Mouse (Mus musculus) liver, embryonic 13.5 days (tissue): Measurements from ENCODE around the gene Samd10. TPM values are rescaled to one million over a fixed set of nuclear protein-coding genes. Genes with fewer than 3 reads are reported as not detected.

ENCODE experiments used
- ATAC-seq: fragments of 200-750 bp; cut with Nextera tagmentation; 2 replicates; pipeline ENCODE4 v1.8.0; 2017; ENCODE audit warnings: low read depth, mild to moderate bottlenecking, moderate number of reproducible peaks, moderate library complexity
- DNase-seq: peaks from one replicate; pipeline ENCODE4 v3.0.0; 2022
- H3K27ac ChIP-seq: fragments of 300-500 bp; sonication (generic); 2 replicates; pipeline ENCODE4 v1.5.1; 2015; ENCODE audit warnings: moderate library complexity, mild to moderate bottlenecking, inconsistent platforms
- H3K27me3 ChIP-seq: fragments of 300-500 bp; sonication (generic); 2 replicates; pipeline ENCODE4 v1.6.1; 2015; ENCODE audit warnings: mild to moderate bottlenecking, inconsistent platforms
- H3K36me3 ChIP-seq: fragments of 300-500 bp; sonication (generic); 2 replicates; pipeline ENCODE4 v1.6.1; 2015; ENCODE audit warnings: mild to moderate bottlenecking, inconsistent platforms
- H3K4me1 ChIP-seq: fragments of 300-500 bp; sonication (generic); replicated peaks from 2 replicates; pipeline ENCODE4 v1.6.1; 2015; ENCODE audit warnings: inconsistent platforms
- H3K4me2 ChIP-seq: fragments of 300-500 bp; sonication (generic); 2 replicates; pipeline ENCODE4 v1.6.1; 2015; ENCODE audit warnings: inconsistent platforms, mild to moderate bottlenecking, moderate library complexity
- H3K4me3 ChIP-seq: fragments of 300-500 bp; sonication (generic); replicated peaks from 2 replicates; pipeline ENCODE4 v1.5.1; 2015; ENCODE audit warnings: mild to moderate bottlenecking, inconsistent platforms
- H3K9ac ChIP-seq: fragments of 300-500 bp; sonication (generic); 2 replicates; pipeline ENCODE4 v1.6.1; 2015; ENCODE audit warnings: mild to moderate bottlenecking, inconsistent platforms
- H3K9me3 ChIP-seq: fragments of 300-500 bp; sonication (generic); replicated peaks from 2 replicates; pipeline ENCODE4 v1.6.1; 2016; ENCODE audit warnings: inconsistent platforms
- WGBS: fragments of 180-500 bp; shearing (Covaris S2); methylation state at CpG from one replicate; pipeline ENCODE4 v1.1.7; 2015; ENCODE audit not compliant: insufficient replicate concordance; 5-methylcytosine and 5-hydroxymethylcytosine counted together
- polyA plus RNA-seq: library from polyadenylated mRNA; unstranded; fragments of >200 nt; fragmentation: Nextera tagmentation; extraction: Ambion mirVana; gene quantifications from 2 replicates; pipeline ENCODE4 v1.2.1, GENCODE M21; 2015

Gene Samd10
- polyA plus RNA-seq, 1 experiment from 2014 or later, result 2.4 TPM

- Histone ChIP-seq H3K9ac (peak overlapping the region; percentile 92), H3K27ac (peak overlapping the region; percentile 87), H3K4me1 (peaks cover 55% of the 10 kb centered on the region), H3K4me2 (peak overlapping the region; percentile 75), H3K9me3 (no peaks in the 10 kb centered on the region), H3K36me3 (no peaks in the 10 kb centered on the region), H3K4me3 (peak overlapping the region; percentile 97), H3K27me3 (peaks cover 37% of the 10 kb centered on the region)
- ATAC-seq (peak; percentile 95), DNase-seq (peak; percentile 94)
- 2% methylated on average over 57 of the region's 57 CpGs for WGBS
These were observed 2.1 kb upstream of the Samd10 start for GRCm38 (mm10) chr2:181600828-181601750.

GRCm38 (mm10) chr2:181600226-181600758, 1.3 kb upstream of the Samd10 start:
- peak overlapping the region; percentile 74; the same call in 1 of the 2 replicates for H3K27ac ChIP-seq
- no peak for DNase-seq
- 64% methylated on average over 6 of the region's 6 CpGs for WGBS

GRCm38 (mm10) chr2:181597378-181598061, 1.5 kb downstream of the Samd10 start:
- Histone ChIP-seq H3K4me1 (peaks cover 57% of the 10 kb centered on the region), H3K4me2 (no peak overlapping the region)
- DNase-seq, result no peak

More at GRCm38 (mm10) chr2:181600226-181600758, 1.3 kb upstream of the Samd10 start:
- Histone ChIP-seq H3K36me3 (no peaks in the 10 kb centered on the region), H3K4me1 (peaks cover 55% of the 10 kb centered on the region), H3K27me3 (peaks cover 37% of the 10 kb centered on the region), H3K9me3 (no peaks in the 10 kb centered on the region), H3K9ac (peak overlapping the region; percentile 92), H3K4me3 (peak overlapping the region; percentile 97), H3K4me2 (peak overlapping the region; percentile 75)
- ATAC-seq, result no peak

GRCm38 (mm10) chr2:181596221-181596960, 2.6 kb downstream of the Samd10 start:
- Histone ChIP-seq H3K27me3 (peaks cover 37% of the 10 kb centered on the region), H3K4me2 (no peak overlapping the region), H3K4me3 (no peak overlapping the region), H3K9me3 (no peaks in the 10 kb centered on the region), H3K36me3 (no peaks in the 10 kb centered on the region), H3K4me1 (peaks cover 58% of the 10 kb centered on the region), H3K9ac (no peak overlapping the region), H3K27ac (no peak overlapping the region)
- ATAC-seq (no peak), DNase-seq (no peak)
- 55% methylated on average over 6 of the region's 6 CpGs for WGBS

More at GRCm38 (mm10) chr2:181597378-181598061, 1.5 kb downstream of the Samd10 start:
- Histone ChIP-seq H3K4me3 (no peak overlapping the region), H3K36me3 (no peaks in the 10 kb centered on the region), H3K27me3 (peaks cover 37% of the 10 kb centered on the region), H3K9ac (no peak overlapping the region), H3K27ac (no peak overlapping the region), H3K9me3 (no peaks in the 10 kb centered on the region)
- 41% methylated on average over 7 of the region's 7 CpGs for WGBS
- ATAC-seq, result no peak

- Histone ChIP-seq H3K4me2 (no peak overlapping the region), H3K4me1 (peaks cover 64% of the 10 kb centered on the region), H3K4me3 (no peak overlapping the region), H3K27me3 (peaks cover 35% of the 10 kb centered on the region), H3K9ac (no peak overlapping the region), H3K36me3 (peaks cover 5% of the 10 kb centered on the region), H3K9me3 (no peaks in the 10 kb centered on the region), H3K27ac (no peak overlapping the region)
- WGBS, result 59% methylated on average over 4 of the region's 4 CpGs
- DNase-seq (no peak), ATAC-seq (no peak)
These were observed 3.9 kb downstream of the Samd10 start for GRCm38 (mm10) chr2:181594946-181595696.

GRCm38 (mm10) chr2:181593937-181594336, 5.1 kb downstream of the Samd10 start:
- Histone ChIP-seq H3K4me2 (no peak overlapping the region), H3K27ac (no peak overlapping the region), H3K36me3 (peaks cover 17% of the 10 kb centered on the region), H3K4me1 (peaks cover 56% of the 10 kb centered on the region), H3K27me3 (peaks cover 26% of the 10 kb centered on the region), H3K9ac (no peak overlapping the region), H3K4me3 (no peak overlapping the region), H3K9me3 (no peaks in the 10 kb centered on the region)
- DNase-seq (no peak), ATAC-seq (no peak)

GRCm38 (mm10) chr2:181593042-181593421, 6.0 kb downstream of the Samd10 start:
- H3K36me3 ChIP-seq, result peaks cover 26% of the 10 kb centered on the region
- peaks cover 16% of the 10 kb centered on the region for H3K27me3 ChIP-seq
- WGBS, result 0% methylated on average over 6 of the region's 6 CpGs
- peak overlapping the region; percentile 94 for H3K4me2 ChIP-seq
- H3K4me3 ChIP-seq, result peak overlapping the region; percentile 78
- H3K9ac ChIP-seq, result peak overlapping the region; percentile 86
- no peak for DNase-seq
- peaks cover 47% of the 10 kb centered on the region for H3K4me1 ChIP-seq
- ATAC-seq, result peak; percentile 29
- H3K9me3 ChIP-seq, result no peaks in the 10 kb centered on the region
- peak overlapping the region; percentile 81 for H3K27ac ChIP-seq

GRCm38 (mm10) chr2:181592231-181593041, 6.6 kb downstream of the Samd10 start, which contains the start of gene Zfp512b:
Zfp512b (minus strand) TSS chr2:181592803.
- H3K4me3 ChIP-seq, result peak within 1 kb of the TSS; percentile 78
- H3K9ac ChIP-seq, result peak within 1 kb of the TSS; percentile 86
- peaks cover 31% of the 10 kb centered on the region for H3K36me3 ChIP-seq
- H3K27me3 ChIP-seq, result peaks cover 11% of the 10 kb centered on the region
- peaks cover 42% of the 10 kb centered on the region for H3K4me1 ChIP-seq
- ATAC-seq (peak; percentile 51), DNase-seq (peak; percentile 39)
- peak within 1 kb of the TSS; percentile 81 for H3K27ac ChIP-seq
- H3K4me2 ChIP-seq, result peak within 1 kb of the TSS; percentile 94
- H3K9me3 ChIP-seq, result no peaks in the 10 kb centered on the region
- WGBS, result 1% methylated on average over 80 of the region's 97 CpGs

- Histone ChIP-seq H3K4me3 (peak within 1 kb of the TSS; percentile 78), H3K9ac (peak within 1 kb of the TSS; percentile 86), H3K4me1 (peaks cover 38% of the 10 kb centered on the region), H3K27me3 (peaks cover 6% of the 10 kb centered on the region), H3K36me3 (peaks cover 37% of the 10 kb centered on the region), H3K9me3 (no peaks in the 10 kb centered on the region), H3K27ac (peak within 1 kb of the TSS; percentile 81), H3K4me2 (peak within 1 kb of the TSS; percentile 94)
- ATAC-seq (peak; percentile 28), DNase-seq (no peak)
- whole genome bisulfite sequencing, result 4% methylated on average over 5 of the region's 5 CpGs
These were observed 7.4 kb downstream of the Samd10 start, which contains the start of gene Prpf6 for GRCm38 (mm10) chr2:181591528-181592085. Prpf6 (plus strand) TSS chr2:181591868.
